Mouse (Mus musculus): ENCODE data around the gene Upp2. TPM values are rescaled to one million over a fixed set of nuclear protein-coding genes. Genes with fewer than 3 reads are reported as not detected.

The Upp2 gene
- total RNA-seq, 2 experiments from 2014 or later: 26.7 to 33.8 TPM

- no peak for DNase-seq (ENCODE audit: extremely low spot score in 1 of 2, low spot score in 2 of 2)
- TF ChIP-seq CTCF (IDR thresholded peaks at IDR 0.05): no peak
- Histone ChIP-seq H3K27ac (no peak overlapping the region), H3K4me3 (no peak overlapping the region)
- intact Hi-C loops (cut with DNase I): no loop called here
Observed at GRCm38 (mm10) chr2:58626136-58626769, 59.2 kb downstream of the Upp2 start.

- no peak for TF ChIP-seq CTCF (IDR thresholded peaks at IDR 0.05)
- Histone ChIP-seq H3K4me3 (no peak overlapping the region), H3K27ac (no peak overlapping the region)
- intact Hi-C loops (cut with DNase I): no loop called here
- no peak for DNase-seq (ENCODE audit: extremely low spot score in 1 of 2, low spot score in 2 of 2)
Observed at GRCm38 (mm10) chr2:58627981-58628380, 60.9 kb downstream of the Upp2 start.

- intact Hi-C loops (cut with DNase I): no loop called here
- DNase-seq (ENCODE audit: extremely low spot score in 1 of 2, low spot score in 2 of 2): no peak
- H3K27ac ChIP-seq: no peak overlapping the region
- no peak overlapping the region for H3K4me3 ChIP-seq
- no peak for TF ChIP-seq CTCF (IDR thresholded peaks at IDR 0.05)
Observed at GRCm38 (mm10) chr2:58628993-58629392, 61.9 kb downstream of the Upp2 start.

- intact Hi-C loops (cut with DNase I): no loop called here
- Histone ChIP-seq H3K4me3 (no peak overlapping the region), H3K27ac (no peak overlapping the region)
- DNase-seq (ENCODE audit: extremely low spot score in 1 of 2, low spot score in 2 of 2): no peak
- no peak for TF ChIP-seq CTCF (IDR thresholded peaks at IDR 0.05)
Observed at GRCm38 (mm10) chr2:58629440-58629839, 62.3 kb downstream of the Upp2 start.

- no peak for DNase-seq (ENCODE audit: extremely low spot score in 1 of 2, low spot score in 2 of 2)
- intact Hi-C loops (cut with DNase I): no loop called here
- no peak overlapping the region for H3K4me3 ChIP-seq
- H3K27ac ChIP-seq: no peak overlapping the region
- no peak for TF ChIP-seq CTCF (IDR thresholded peaks at IDR 0.05)
Observed at GRCm38 (mm10) chr2:58633791-58634190, 66.7 kb downstream of the Upp2 start.

GRCm38 (mm10) chr2:58641761-58642555 lies 74.9 kb downstream of the Upp2 start:
- intact Hi-C loops (cut with DNase I): loop anchor here (1.0 to 2.0 kb wide), 3 partner anchors 53 to 166 kb away; partner anchors contain the start of genes Acvr1 and Upp2

GRCm38 (mm10) chr2:58645667-58646066 lies 78.6 kb downstream of the Upp2 start:
- TF ChIP-seq CTCF (IDR thresholded peaks at IDR 0.05): no peak
- H3K27ac ChIP-seq: no peak overlapping the region
- DNase-seq (ENCODE audit: extremely low spot score in 1 of 2, low spot score in 2 of 2): no peak
- H3K4me3 ChIP-seq: no peak overlapping the region
- intact Hi-C loops (cut with DNase I): no loop called here

More at GRCm38 (mm10) chr2:58641761-58642555, 74.9 kb downstream of the Upp2 start:
- Histone ChIP-seq H3K27ac (peak overlapping the region; percentile 69), H3K4me3 (peak overlapping the region; percentile 27; the same call in 1 of the 2 replicates)
- TF ChIP-seq CTCF (IDR thresholded peaks at IDR 0.05): no peak; the same call in 1 of the 2 replicates
- DNase-seq (ENCODE audit: extremely low spot score in 1 of 2, low spot score in 2 of 2): peak; percentile 63 to 86

GRCm38 (mm10) chr2:58655169-58655568 lies 88.1 kb downstream of the Upp2 start:
- intact Hi-C loops (cut with DNase I): no loop called here
- H3K27ac ChIP-seq: no peak overlapping the region
- no peak overlapping the region for H3K4me3 ChIP-seq
- no peak for DNase-seq (ENCODE audit: extremely low spot score in 1 of 2, low spot score in 2 of 2)
- TF ChIP-seq CTCF (IDR thresholded peaks at IDR 0.05): no peak

GRCm38 (mm10) chr2:58656959-58657358 lies 89.9 kb downstream of the Upp2 start:
- DNase-seq (ENCODE audit: extremely low spot score in 1 of 2, low spot score in 2 of 2): no peak
- Histone ChIP-seq H3K4me3 (no peak overlapping the region), H3K27ac (no peak overlapping the region)
- intact Hi-C loops (cut with DNase I): no loop called here
- no peak for TF ChIP-seq CTCF (IDR thresholded peaks at IDR 0.05)

GRCm38 (mm10) chr2:58657855-58658254 lies 90.8 kb downstream of the Upp2 start:
- TF ChIP-seq CTCF (IDR thresholded peaks at IDR 0.05): no peak; the same call in 1 of the 2 replicates
- H3K27ac ChIP-seq: no peak overlapping the region
- intact Hi-C loops (cut with DNase I): no loop called here
- H3K4me3 ChIP-seq: no peak overlapping the region
- no peak for DNase-seq (ENCODE audit: extremely low spot score in 1 of 2, low spot score in 2 of 2)

GRCm38 (mm10) chr2:58660591-58660990 lies 93.5 kb downstream of the Upp2 start:
- intact Hi-C loops (cut with DNase I): loop anchor here (10.0 kb wide), 1 partner anchor 346 kb away; no protein-coding TSS in a partner anchor
- no peak for TF ChIP-seq CTCF (IDR thresholded peaks at IDR 0.05)
- Histone ChIP-seq H3K27ac (no peak overlapping the region), H3K4me3 (no peak overlapping the region)
- no peak for DNase-seq (ENCODE audit: extremely low spot score in 1 of 2, low spot score in 2 of 2)

- H3K27ac ChIP-seq: no peak overlapping the region
- no peak for TF ChIP-seq CTCF (IDR thresholded peaks at IDR 0.05)
- no peak overlapping the region for H3K4me3 ChIP-seq
- no peak for DNase-seq (ENCODE audit: extremely low spot score in 1 of 2, low spot score in 2 of 2)
- intact Hi-C loops (cut with DNase I): loop anchor here (10.0 kb wide), 1 partner anchor 346 kb away; no protein-coding TSS in a partner anchor
Observed at GRCm38 (mm10) chr2:58661116-58661515, 94.0 kb downstream of the Upp2 start.
